Mouse (Mus musculus) Patski (cell line): ENCODE data around the gene Cxcl15. TPM values are rescaled to one million over a fixed set of nuclear protein-coding genes. Genes with fewer than 3 reads are reported as not detected.

Source experiments
- ATAC-seq: fragments of 100-300 bp; one replicate; pipeline ENCODE4 v1.8.0; 2021
- CTCF ChIA-PET: fragments of 350-600 bp; sonication (Branson Sonifier 250); formaldehyde crosslinking; loops from one replicate; lab custom pipeline; 2022; ENCODE audit warnings: inconsistent platforms; lab: Charles Lee
- POLR2A ChIA-PET: fragments of 350-600 bp; sonication (Branson Sonifier 250); formaldehyde crosslinking; loops from one replicate; lab custom pipeline; 2022; ENCODE audit warnings: antibody characterized with exemption, inconsistent platforms; lab: Charles Lee
- DNase-seq: peaks from one replicate; pipeline ENCODE4 v3.0.0-alpha.2; 2011; ENCODE audit warnings: low read depth, low spot score
- H3K27me3 ChIP-seq: fragments of 371-371 bp; one replicate; pipeline ENCODE4 v1.5.1; 2021
- CTCF ChIP-seq: fragments of 100-300 bp; IDR thresholded peaks from one replicate; pipeline ENCODE4 v1.5.1; 2021
- in situ Hi-C: fragments of 300-500 bp; cut with MboI; formaldehyde crosslinking; loops from 3 replicates; pipeline ENCODE4 v1.11.1; 2018; ENCODE audit warnings: low pct_unique_long_range_greater_than_20kb, mixed read lengths
- polyA plus RNA-seq: library from polyadenylated mRNA; unstranded; gene quantifications from one replicate; pipeline ENCODE4 v1.2.3, GENCODE M21; 2021

The Cxcl15 gene
- polyA plus RNA-seq, 1 experiment from 2014 or later: 0.04 TPM

DNA sequence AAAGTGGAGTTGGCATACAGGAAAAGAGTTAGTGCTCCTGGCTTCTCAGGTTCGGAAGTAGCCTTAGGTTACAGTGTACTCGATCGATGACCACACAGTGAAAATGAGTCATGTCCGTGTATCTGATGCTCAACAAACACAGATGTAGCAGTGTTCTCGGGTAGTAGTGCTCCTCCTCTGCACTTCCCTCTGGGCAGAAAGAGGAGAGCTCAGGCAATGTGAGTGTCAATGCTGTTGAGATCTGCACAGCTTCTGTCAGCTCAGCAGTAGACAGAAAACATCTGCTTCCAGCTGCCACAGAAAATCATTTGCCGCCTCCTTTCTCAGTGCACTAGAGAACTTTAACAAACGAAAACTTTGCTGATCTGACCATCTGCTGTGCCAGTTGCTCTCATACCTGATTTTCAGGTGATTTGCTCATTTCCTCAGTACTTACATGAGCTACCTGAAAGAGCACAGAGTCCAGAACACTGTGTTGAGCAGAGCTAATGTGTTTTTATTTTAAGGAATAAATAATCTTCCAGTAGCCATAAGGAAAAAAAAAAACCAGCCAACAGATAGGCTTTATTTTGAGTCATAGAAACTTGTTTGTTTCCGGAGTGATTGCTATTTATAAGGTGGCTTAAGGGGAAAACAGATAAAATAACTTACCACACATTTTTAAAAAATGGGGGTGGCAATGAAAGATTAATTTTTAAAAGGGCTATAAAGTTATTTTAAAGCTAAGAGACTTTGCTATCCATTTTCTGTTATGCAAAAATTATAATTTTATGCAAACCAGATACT, 28.3 kb upstream of the Cxcl15 start:
- TF ChIP-seq CTCF: no peak
- ATAC-seq (no peak), DNase-seq (no peak)
- H3K27me3 ChIP-seq: no peaks in the 10 kb centered on the region
- in situ Hi-C loops: no loop called here
- CTCF ChIA-PET: no interaction called here
- POLR2A ChIA-PET: interaction anchor here (0.7 kb wide), 1 partner anchor 15 kb away, joined by 3 read pairs; no protein-coding TSS in a partner anchor

DNA sequence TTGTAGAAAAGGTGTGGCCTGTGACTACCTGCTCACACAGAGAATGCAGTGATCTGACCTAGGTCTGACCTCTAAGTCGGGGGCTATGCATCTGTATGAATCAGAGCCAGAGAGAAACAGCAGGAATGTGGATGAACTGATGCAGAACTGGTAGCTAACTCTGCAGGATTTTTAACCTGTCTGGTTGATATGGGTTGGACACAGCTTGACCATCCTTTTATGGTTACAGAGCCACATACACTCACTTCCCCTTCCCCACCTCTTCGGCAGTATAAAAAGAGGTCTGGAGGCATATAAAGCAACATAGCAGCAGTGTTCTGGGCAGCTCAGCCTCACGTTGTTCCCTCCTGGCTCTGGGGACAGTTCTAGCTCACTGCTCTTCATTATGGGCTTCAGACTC, 26.1 kb upstream of the Cxcl15 start, which contains the start of gene Ppbp:
Gene Ppbp (plus strand): TSS at position 301 of the 400 bp plus-strand sequence.
- in situ Hi-C loops: no loop called here
- DNase-seq: no peak
- ChIA-PET POLR2A (interaction anchor here (1.4 kb wide), 1 partner anchor 9 kb away, joined by 3 read pairs; the partner anchor contains the start of gene Cxcl5), CTCF (interaction anchor here (0.9 to 1.6 kb wide), 8 partner anchors 9 to 140 kb away, joined by 3 to 7 read pairs (median 4); partner anchors contain the start of gene Cxcl5)
- H3K27me3 ChIP-seq: no peaks in the 10 kb centered on the region
- ATAC-seq: no peak
- TF ChIP-seq CTCF: no peak

DNA sequence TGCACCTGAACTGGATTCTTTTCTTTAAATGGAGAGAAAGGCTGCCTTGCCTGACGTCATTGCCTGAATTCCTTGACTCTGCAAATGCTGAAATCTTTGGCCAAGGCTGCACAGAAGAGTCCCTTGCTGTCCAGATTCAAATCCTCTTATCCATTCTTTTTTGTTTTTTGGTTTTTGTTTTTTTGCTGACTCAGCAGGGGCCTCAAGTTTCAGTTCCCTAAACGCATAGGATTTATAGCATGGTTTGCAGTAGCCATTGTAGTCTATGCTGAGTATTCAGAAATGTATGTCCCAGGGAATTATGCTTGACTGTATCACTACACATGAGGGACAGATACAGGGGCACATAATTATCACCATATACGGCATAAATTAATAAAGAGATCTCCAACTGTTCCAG, 23.0 kb upstream of the Cxcl15 start:
- DNase-seq (no peak), ATAC-seq (no peak)
- no peaks in the 10 kb centered on the region for H3K27me3 ChIP-seq
- TF ChIP-seq CTCF: no peak
- in situ Hi-C loops: no loop called here
- ChIA-PET POLR2A (no interaction called here), CTCF (no interaction called here)

DNA sequence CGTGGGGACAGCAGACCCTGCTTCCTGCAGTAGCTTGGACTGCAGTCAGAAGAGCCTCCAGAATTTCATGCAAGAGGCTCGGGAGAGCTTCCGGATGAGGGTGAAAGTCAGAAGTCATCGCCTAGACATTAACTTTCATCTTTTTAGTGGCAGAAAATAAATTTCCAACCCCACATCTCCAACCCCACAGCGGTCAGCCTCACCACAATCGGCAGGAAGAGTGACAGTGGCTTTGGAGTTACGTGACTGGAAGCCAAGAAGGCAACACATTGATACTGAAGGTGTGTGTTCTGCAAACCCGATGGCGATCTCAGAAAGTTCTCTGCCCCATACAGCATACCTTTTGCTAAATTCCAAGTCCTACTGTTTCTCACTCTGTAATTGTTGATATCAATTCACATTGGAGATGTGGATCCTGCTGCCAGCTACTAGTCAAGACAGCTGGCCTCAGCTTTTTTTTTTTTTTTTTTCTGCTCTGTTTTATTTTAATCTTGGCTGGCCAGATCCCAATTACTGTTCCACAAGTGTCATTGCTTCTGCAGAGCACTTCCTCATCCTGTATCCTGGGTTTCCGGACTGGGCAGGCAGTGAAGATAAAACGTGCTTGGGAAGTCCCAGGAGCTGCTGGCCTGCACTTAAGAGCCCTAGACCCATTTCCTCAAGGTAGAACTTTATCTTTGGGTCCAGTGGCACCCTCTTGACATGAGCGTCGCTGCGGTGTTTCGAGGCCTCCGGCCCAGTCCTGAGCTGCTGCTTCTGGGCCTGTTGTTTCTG, 22.3 kb upstream of the Cxcl15 start, which contains the start of gene Pf4:
Gene Pf4 (plus strand): TSS at position 556 of the 774 bp plus-strand sequence.
- ATAC-seq: no peak

DNA sequence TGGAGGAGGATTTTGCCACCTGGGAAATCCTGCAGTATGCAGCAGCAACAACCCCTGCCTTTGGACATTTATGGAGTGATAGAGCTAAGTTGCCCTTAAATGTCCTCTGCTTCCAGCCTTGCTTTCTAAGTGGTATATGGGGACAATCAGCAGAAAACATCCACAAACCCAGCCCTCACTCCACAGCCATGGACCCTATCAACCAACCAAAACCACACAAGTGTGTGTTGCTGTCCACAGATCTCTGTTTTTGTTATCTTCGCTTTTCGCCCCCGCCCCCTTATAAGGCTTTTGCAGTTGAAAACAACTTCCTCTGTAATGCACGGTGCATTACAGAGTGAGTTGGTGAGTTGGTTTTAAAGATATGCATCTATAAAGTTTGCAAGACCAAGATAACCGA, 18.8 kb upstream of the Cxcl15 start:
- no peak for TF ChIP-seq CTCF
- in situ Hi-C loops: no loop called here
- no peaks in the 10 kb centered on the region for H3K27me3 ChIP-seq
- ATAC-seq (no peak), DNase-seq (no peak)
- POLR2A ChIA-PET: no interaction called here
- CTCF ChIA-PET: no interaction called here

More for the DNA sequence above, 22.3 kb upstream of the Cxcl15 start, which contains the start of gene Pf4:
- no peaks in the 10 kb centered on the region for H3K27me3 ChIP-seq
- no peak for TF ChIP-seq CTCF
- in situ Hi-C loops: no loop called here
- CTCF ChIA-PET: interaction anchor here (1.5 kb wide), 1 partner anchor 13 kb away, joined by 8 read pairs; the partner anchor contains the start of gene Cxcl3
- no peak for DNase-seq
- POLR2A ChIA-PET: interaction anchor here (1.2 kb wide), 1 partner anchor 13 kb away, joined by 3 read pairs; the partner anchor contains the start of gene Cxcl5

DNA sequence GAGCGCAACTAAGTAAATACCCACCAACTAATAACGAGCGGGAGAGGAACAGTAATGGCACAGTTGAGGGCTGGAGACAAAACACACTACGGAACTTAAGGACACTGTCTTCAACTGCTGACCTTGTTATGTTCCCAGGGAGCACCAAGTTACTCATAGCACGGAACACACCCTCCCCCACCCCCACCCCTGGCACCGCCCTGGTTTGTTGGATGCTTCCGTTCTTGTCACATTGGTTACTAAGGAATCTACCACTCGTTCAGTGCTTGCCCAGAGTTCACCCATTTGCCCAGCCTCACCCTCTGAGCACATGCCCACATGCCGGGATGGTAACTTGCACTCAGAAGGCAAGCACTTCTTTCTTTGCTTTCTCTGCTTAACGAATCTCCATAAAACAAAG, 16.7 kb upstream of the Cxcl15 start:
- in situ Hi-C loops: no loop called here
- no peak for DNase-seq
- ChIA-PET CTCF (interaction anchor here (0.9 to 1.5 kb wide), 2 partner anchors 10 to 125 kb away, joined by 3 to 4 read pairs; partner anchors contain the start of gene Ppbp), POLR2A (no interaction called here)
- TF ChIP-seq CTCF: no peak
- H3K27me3 ChIP-seq: no peaks in the 10 kb centered on the region
- ATAC-seq: no peak

DNA sequence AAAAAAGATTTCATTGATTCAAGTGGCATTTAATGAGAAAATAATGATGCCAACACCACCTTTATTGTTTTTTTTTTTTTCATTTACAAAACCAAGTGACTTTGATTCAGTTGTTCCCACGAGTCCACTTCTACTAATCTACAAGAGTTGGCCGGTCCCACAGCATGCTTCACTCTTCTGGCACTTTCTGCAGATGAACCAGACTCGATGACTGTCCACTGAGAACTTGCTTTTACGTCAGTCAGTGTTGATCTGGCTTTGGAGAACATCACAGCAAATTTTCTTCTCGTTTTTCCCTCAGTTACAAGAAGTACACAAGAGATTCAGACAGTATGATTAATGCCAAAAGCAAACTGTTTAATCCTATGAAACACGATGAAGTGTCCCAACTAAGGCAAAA, 15.5 kb upstream of the Cxcl15 start:
- H3K27me3 ChIP-seq: no peaks in the 10 kb centered on the region

DNA sequence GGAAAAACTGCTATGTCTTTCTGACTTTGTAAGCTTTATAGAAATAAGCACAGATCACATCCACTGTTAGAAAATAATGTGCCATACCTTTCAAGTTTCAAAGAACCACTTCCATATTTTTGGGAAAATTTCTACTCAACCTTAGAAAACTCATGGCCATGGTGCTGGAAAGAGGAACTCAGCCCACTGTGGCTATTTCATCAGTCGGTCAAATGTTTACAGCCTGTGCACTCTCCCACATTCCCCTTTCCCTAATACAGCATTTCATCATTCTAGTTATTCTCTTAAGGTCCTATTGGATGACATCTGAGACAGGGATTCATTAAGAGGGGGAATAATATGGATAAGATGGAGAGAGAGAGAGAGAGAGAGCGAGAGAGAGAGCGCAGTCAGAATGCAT, 10.6 kb upstream of the Cxcl15 start:
- in situ Hi-C loops: no loop called here
- POLR2A ChIA-PET: no interaction called here
- DNase-seq: no peak

More for the DNA sequence above, 15.5 kb upstream of the Cxcl15 start:
- POLR2A ChIA-PET: no interaction called here
- no peak for TF ChIP-seq CTCF
- in situ Hi-C loops: no loop called here
- ATAC-seq: no peak
- no peak for DNase-seq
- CTCF ChIA-PET: interaction anchor here (1.1 to 2.0 kb wide), 4 partner anchors 9 to 116 kb away, joined by 3 to 7 read pairs (median 3); partner anchors contain the start of gene Ppbp

DNA sequence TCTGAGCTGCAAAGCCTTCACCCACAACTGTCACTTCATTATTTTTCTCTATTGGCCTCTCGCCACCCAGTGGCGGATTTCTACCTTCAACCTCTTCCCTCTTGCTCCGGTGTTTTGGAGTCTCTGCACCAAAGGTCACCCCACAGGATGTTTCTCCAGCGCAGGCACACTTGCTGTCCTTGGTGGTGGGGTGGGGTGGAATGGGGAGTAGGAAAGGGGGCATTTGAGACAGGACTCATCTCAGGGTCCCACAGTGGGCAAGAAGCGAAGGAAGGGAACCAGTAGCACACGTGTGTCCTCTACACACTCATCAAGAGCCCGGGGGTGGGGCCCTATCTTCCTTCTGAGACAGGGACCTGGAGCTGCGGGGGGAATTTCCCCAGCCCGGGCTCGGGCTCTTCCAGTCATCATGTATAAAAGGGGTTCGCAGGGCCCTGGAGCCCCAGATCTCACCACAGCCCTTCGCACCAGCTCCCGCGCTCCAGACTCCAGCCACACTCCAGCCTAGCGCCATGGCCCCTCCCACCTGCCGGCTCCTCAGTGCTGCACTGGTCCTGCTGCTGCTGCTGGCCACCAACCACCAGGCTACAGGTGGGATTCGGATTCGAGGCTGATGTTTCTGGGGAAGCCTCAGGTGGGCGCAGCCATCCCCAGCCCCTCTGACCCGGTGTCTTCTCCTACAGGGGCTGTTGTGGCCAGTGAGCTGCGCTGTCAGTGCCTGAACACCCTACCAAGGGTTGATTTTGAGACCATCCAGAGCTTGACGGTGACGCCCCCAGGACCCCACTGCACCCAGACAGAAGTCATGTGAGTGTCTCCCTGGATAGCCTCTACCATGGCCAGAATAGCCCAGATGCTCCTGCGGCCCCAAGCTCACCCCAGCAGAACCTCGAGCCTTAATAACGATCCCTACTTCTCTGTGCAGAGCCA, 8.4 kb upstream of the Cxcl15 start, which contains the start of gene Cxcl3:
Gene Cxcl3 (plus strand): TSS at position 445 of the 930 bp plus-strand sequence.
- peak; percentile 72 for TF ChIP-seq CTCF
- ChIA-PET POLR2A (no interaction called here), CTCF (interaction anchor here (0.6 to 3.2 kb wide), 15 partner anchors 13 to 126 kb away, joined by 3 to 39 read pairs (median 4); partner anchors contain the start of genes Cxcl5 and Pf4)
- in situ Hi-C loops: loop anchor here (5.0 kb wide), 1 partner anchor 129 kb away; no protein-coding TSS in a partner anchor
- no peak for DNase-seq
- peak; percentile 17 for ATAC-seq
- no peaks in the 10 kb centered on the region for H3K27me3 ChIP-seq

More for the DNA sequence above, 10.6 kb upstream of the Cxcl15 start:
- H3K27me3 ChIP-seq: no peaks in the 10 kb centered on the region
- no peak for ATAC-seq
- CTCF ChIA-PET: interaction anchor here (1.5 to 3.1 kb wide), 2 partner anchors 122 to 125 kb away, joined by 3 to 17 read pairs; no protein-coding TSS in a partner anchor
- no peak for TF ChIP-seq CTCF
